Mouse (Mus musculus) heart, embryonic 13.5 days (tissue): ENCODE measurements around the gene Tab3. TPM values are rescaled to one million over a fixed set of nuclear protein-coding genes. Genes with fewer than 3 reads are reported as not detected.

Source experiments
- ATAC-seq: fragments of 200-750 bp; cut with Nextera tagmentation; 2 replicates; pipeline ENCODE4 v1.8.0; 2017; ENCODE audit warnings: moderate TSS enrichment; ENCODE audit not compliant: insufficient number of reproducible peaks, low FRiP score, low TSS enrichment; ENCODE audit errors: extremely low read depth
- H3K27ac ChIP-seq: fragments of 300-500 bp; sonication (generic); replicated peaks from 2 replicates; pipeline ENCODE4 v1.5.1; 2015; ENCODE audit warnings: moderate library complexity, mild to moderate bottlenecking, inconsistent platforms
- H3K27me3 ChIP-seq: fragments of 300-500 bp; sonication (generic); replicated peaks from 2 replicates; pipeline ENCODE4 v1.6.1; 2015; ENCODE audit warnings: mild to moderate bottlenecking, inconsistent platforms
- H3K36me3 ChIP-seq: fragments of 300-500 bp; sonication (generic); 2 replicates; pipeline ENCODE4 v1.6.1; 2015; ENCODE audit warnings: mild to moderate bottlenecking, inconsistent platforms
- H3K4me1 ChIP-seq: fragments of 300-500 bp; sonication (generic); 2 replicates; pipeline ENCODE4 v1.6.1; 2015; ENCODE audit warnings: inconsistent platforms
- H3K4me2 ChIP-seq: fragments of 300-500 bp; sonication (generic); 2 replicates; pipeline ENCODE4 v1.6.1; 2015; ENCODE audit warnings: inconsistent platforms, mild to moderate bottlenecking, moderate library complexity
- H3K4me3 ChIP-seq: fragments of 300-500 bp; sonication (generic); 2 replicates; pipeline ENCODE4 v1.5.1; 2015; ENCODE audit warnings: moderate library complexity, mild to moderate bottlenecking, inconsistent platforms
- H3K9ac ChIP-seq: fragments of 300-500 bp; sonication (generic); 2 replicates; pipeline ENCODE4 v1.6.1; 2015; ENCODE audit warnings: inconsistent platforms, mild to moderate bottlenecking, moderate library complexity
- H3K9me3 ChIP-seq: fragments of 300-500 bp; sonication (generic); 2 replicates; pipeline ENCODE4 v1.6.1; 2016; ENCODE audit warnings: inconsistent platforms
- WGBS: fragments of 180-500 bp; shearing (Covaris S2); methylation state at CpG from one replicate; pipeline ENCODE4 v1.1.7; 2015; ENCODE audit warnings: mixed read lengths; 5-methylcytosine and 5-hydroxymethylcytosine counted together
- microRNA-seq: library from miRNA; unstranded; fragments of <30 nt; microRNA quantifications from one replicate; pipeline ENCODE4, GENCODE M21; 2016
- polyA plus RNA-seq: library from polyadenylated mRNA; unstranded; fragments of >200 nt; fragmentation: Nextera tagmentation; extraction: Ambion mirVana; gene quantifications from 2 replicates; pipeline ENCODE4 v1.2.1, GENCODE M21; 2015

Tab3 gene
- polyA plus RNA-seq, 1 experiment from 2014 or later: 3.6 TPM

DNA sequence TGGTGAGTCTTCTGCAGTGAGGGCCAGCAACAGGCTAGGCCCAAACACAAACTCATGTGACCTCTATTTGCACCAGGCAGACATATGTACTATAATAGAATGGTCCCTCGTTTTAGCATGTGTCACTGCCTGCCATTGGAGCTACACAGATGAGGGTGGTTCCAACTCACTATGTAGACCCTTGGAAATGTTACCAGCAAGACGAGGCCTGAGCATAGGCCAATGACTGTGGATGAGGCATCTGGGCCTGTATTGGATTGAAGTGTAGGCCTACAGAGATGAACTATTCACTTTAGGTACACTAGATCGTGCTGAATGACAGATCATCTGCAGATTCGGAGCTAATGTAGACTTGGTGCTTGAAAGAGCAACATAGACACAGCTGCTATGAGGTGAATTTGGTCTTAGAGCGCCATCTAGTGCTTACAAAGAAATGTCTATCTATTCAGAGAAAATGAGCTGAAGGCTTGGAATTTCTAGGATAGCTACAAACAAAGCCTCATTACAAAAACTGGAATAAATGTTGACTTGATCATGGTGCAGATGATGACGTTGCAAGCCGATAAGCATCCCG is 72.5 kb downstream of the Tab3 start:
- Histone ChIP-seq H3K27ac (no peak overlapping the region), H3K9me3 (no peaks in the 10 kb centered on the region), H3K27me3 (no peaks in the 10 kb centered on the region), H3K9ac (no peak overlapping the region), H3K36me3 (no peaks in the 10 kb centered on the region), H3K4me2 (no peak overlapping the region), H3K4me3 (no peak overlapping the region), H3K4me1 (no peaks in the 10 kb centered on the region)
- 31% methylated on average over 8 of the region's 8 CpGs for WGBS
- no peak for ATAC-seq

DNA sequence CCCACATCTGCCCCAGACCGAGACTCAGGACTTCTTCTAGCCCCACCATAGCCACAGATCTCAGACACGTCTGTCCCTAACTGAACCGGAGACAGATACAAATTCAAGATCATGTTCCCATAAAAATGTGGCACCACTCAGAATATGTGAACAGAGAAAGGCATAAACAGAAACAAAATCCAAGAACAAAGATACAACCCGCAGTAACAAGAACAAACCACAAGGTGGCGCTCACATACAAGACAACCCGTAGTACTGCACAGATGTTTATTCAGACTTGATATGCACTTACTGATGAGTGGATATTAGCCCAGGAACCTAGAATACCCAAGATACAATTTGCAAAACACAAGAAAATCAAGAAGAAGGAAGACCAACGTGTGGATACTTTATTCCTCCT is 103.0 kb downstream of the Tab3 start:
- Histone ChIP-seq H3K9me3 (no peaks in the 10 kb centered on the region), H3K4me1 (no peaks in the 10 kb centered on the region), H3K4me3 (no peak overlapping the region), H3K27me3 (no peaks in the 10 kb centered on the region), H3K4me2 (no peak overlapping the region), H3K27ac (no peak overlapping the region), H3K9ac (no peak overlapping the region), H3K36me3 (no peaks in the 10 kb centered on the region)
- no peak for ATAC-seq
- WGBS: 14% methylated on average over 7 of the region's 7 CpGs

DNA sequence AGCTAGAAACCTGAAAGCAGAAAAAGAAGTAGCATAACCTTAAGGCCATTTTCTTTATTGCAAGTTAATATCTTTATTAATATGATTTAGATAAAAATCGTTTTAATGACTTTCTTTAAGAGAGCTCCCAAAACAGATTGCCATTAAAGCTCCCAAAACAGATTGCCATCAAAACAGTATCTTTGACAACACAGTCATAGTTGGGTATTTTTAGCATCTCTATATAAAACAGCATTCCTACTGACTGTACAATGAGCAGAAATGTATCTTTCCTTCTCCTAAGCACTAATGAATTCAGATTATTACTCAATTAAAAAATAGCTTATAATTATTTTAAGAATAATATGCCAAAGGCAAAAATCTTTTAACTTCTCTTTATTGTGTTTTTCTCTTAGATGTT is 108.3 kb downstream of the Tab3 start:
- H3K9me3 ChIP-seq: no peaks in the 10 kb centered on the region
- H3K27me3 ChIP-seq: no peaks in the 10 kb centered on the region
- 31% methylated on average over 1 of the region's 1 CpGs for WGBS
- no peaks in the 10 kb centered on the region for H3K4me1 ChIP-seq
- H3K9ac ChIP-seq: no peak overlapping the region
- H3K36me3 ChIP-seq: no peaks in the 10 kb centered on the region
- no peak for ATAC-seq
- H3K4me3 ChIP-seq: no peak overlapping the region
- no peak overlapping the region for H3K4me2 ChIP-seq
- H3K27ac ChIP-seq: no peak overlapping the region

DNA sequence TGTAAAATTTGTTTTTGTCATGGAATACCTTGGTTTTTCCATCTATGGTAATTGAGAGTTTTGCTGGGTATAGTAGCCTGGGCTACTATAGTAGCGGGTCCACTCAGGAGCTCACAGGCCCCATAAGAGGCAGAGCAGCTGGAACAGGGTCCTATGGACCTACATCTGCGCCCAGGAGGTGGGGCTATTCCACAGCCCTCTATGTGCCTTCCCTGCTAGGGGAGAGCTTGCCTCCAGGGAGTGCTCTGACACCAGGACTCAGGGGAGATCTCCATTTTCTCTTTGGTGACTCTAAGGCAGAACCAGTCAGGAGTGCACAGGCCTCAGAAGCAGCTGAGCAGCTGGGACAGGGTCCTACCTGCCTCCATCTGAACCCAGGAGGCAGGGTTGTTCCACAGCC is 109.9 kb downstream of the Tab3 start:
- Histone ChIP-seq H3K4me2 (no peak overlapping the region), H3K27me3 (no peaks in the 10 kb centered on the region), H3K9ac (no peak overlapping the region), H3K4me1 (no peaks in the 10 kb centered on the region), H3K4me3 (no peak overlapping the region), H3K9me3 (no peaks in the 10 kb centered on the region), H3K27ac (no peak overlapping the region), H3K36me3 (no peaks in the 10 kb centered on the region)
- ATAC-seq: no peak
- WGBS: 52% methylated on average over 2 of the region's 2 CpGs

Small RNAs within 50 kb of the gene (microRNA-seq; reads per million reads assigned to microRNA genes)
- not detected for gene Gm44378

Other genes starting within 250 kb of the Tab3 start
- gene Gk, start 202.8 kb downstream of the Tab3 start, polyA plus RNA-seq: 19.8 and 21.8 TPM in 2 replicates